Mouse (Mus musculus) liver, embryonic 14.5 days (tissue): Measurements from ENCODE around the gene Ficd. TPM values are rescaled to one million over a fixed set of nuclear protein-coding genes. Genes with fewer than 3 reads are reported as not detected.

ENCODE experiments used
- ATAC-seq: fragments of 200-750 bp; cut with Nextera tagmentation; 2 replicates; pipeline ENCODE4 v1.8.0; 2017; ENCODE audit warnings: moderate number of reproducible peaks, mild to moderate bottlenecking, moderate library complexity; ENCODE audit not compliant: insufficient read depth
- DNase-seq, 3 experiments: peaks; one replicate each; pipeline ENCODE4 v3.0.0-alpha.2; 2012 to 2013; ENCODE audit warnings: low read depth in 3 of 3, low spot score in 3 of 3
- H3K27ac ChIP-seq: fragments of 300-500 bp; sonication (generic); 2 replicates; pipeline ENCODE4 v1.5.1; 2014; ENCODE audit warnings: moderate library complexity, mild to moderate bottlenecking, control low read depth, inconsistent platforms
- H3K27me3 ChIP-seq: fragments of 300-500 bp; sonication (generic); 2 replicates; pipeline ENCODE4 v1.6.1; 2014; ENCODE audit warnings: mild to moderate bottlenecking, low read length, moderate library complexity; ENCODE audit not compliant: control insufficient read depth, insufficient read depth
- H3K36me3 ChIP-seq: fragments of 300-500 bp; sonication (generic); replicated peaks from 2 replicates; pipeline ENCODE4 v1.6.1; 2014; ENCODE audit warnings: low read depth; ENCODE audit not compliant: control insufficient read depth, insufficient read depth
- H3K4me1 ChIP-seq, 2 experiments: fragments of 200-500 bp in 1 of 2; fragments of 300-500 bp in 1 of 2; sonication (generic) in 1 of 2; replicated peaks; 2 replicates each; pipeline ENCODE4 v1.6.1; 2012 to 2014; ENCODE audit warnings: antibody characterized with exemption in 1 of 2, inconsistent platforms in 1 of 2, low read length in 1 of 2; ENCODE audit not compliant: control insufficient read depth in 2 of 2, insufficient read depth in 2 of 2
- H3K4me2 ChIP-seq: fragments of 300-500 bp; sonication (generic); 2 replicates; pipeline ENCODE4 v1.6.1; 2014; ENCODE audit warnings: low read depth, mild to moderate bottlenecking, control low read depth, moderate library complexity
- H3K4me3 ChIP-seq, 2 experiments: fragments of 200-500 bp in 1 of 2; fragments of 300-500 bp in 1 of 2; sonication (generic) in 1 of 2; 2 replicates each; pipeline ENCODE4 v1.5.1; 2012 to 2014; ENCODE audit warnings: low read depth in 2 of 2, low read length in 2 of 2, mild to moderate bottlenecking in 2 of 2, control low read depth in 1 of 2, inconsistent platforms in 1 of 2, moderate library complexity in 1 of 2; ENCODE audit not compliant: insufficient read depth in 1 of 2
- H3K9ac ChIP-seq: fragments of 300-500 bp; sonication (generic); replicated peaks from 2 replicates; pipeline ENCODE4 v1.6.1; 2014; ENCODE audit warnings: mild to moderate bottlenecking, control low read depth, moderate library complexity
- H3K9me3 ChIP-seq: fragments of 300-500 bp; sonication (generic); 2 replicates; pipeline ENCODE4 v1.6.1; 2016; ENCODE audit warnings: low read length, mixed read lengths; ENCODE audit not compliant: control insufficient read depth
- CTCF ChIP-seq: IDR thresholded peaks from 2 replicates; pipeline ENCODE4 v1.5.1; 2016; ENCODE audit warnings: antibody characterized with exemption, low read depth, control low read depth
- EP300 ChIP-seq: IDR thresholded peaks from 2 replicates; pipeline ENCODE4 v1.6.1; 2016; ENCODE audit warnings: antibody characterized with exemption, low read depth
- WGBS: fragments of 180-500 bp; shearing (Covaris S2); extraction: QIAGEN DNeasy Blood & Tissue Kit; methylation state at CpG from one replicate; pipeline ENCODE4 v1.1.7; 2014; ENCODE audit not compliant: insufficient replicate concordance; 5-methylcytosine and 5-hydroxymethylcytosine counted together
- polyA plus RNA-seq, 2 experiments: library from polyadenylated mRNA; depleted of rRNA in 1 of 2; stranded (reverse) in 1 of 2; unstranded in 1 of 2; fragments of >200 nt; fragmentation: Nextera tagmentation in 1 of 2; extraction: Ambion mirVana in 1 of 2; gene quantifications; 2 replicates each; pipeline versions ENCODE4 v1.2.1 to v1.2.3; 2012 to 2014

Gene Ficd
- polyA plus RNA-seq, 2 experiments: 1.1 to 1.3 TPM

DNA sequence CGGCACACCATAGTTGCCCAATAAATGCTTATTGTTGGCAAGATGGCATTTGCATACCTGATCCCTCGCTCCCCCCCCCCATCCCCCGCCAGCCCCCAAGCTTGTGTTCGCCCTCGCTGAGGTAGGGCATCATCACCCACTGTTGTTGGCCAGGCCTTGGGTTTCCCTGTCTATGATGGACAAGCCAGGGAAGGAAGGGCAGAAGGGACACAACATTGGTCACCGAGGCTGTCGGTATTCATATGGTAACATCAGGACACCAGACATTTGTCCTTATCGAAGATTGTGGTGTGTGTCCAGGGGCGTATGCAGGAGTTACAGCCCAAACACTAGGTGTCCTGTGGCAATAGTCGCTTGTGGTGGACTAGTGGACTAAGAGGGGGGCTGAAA is 505 bp downstream of the Ficd start:
- peak in 2 of 3 experiments; percentile 17 to 20 for DNase-seq
- Histone ChIP-seq H3K27me3 (no peaks in the 10 kb centered on the region), H3K4me1 (peaks cover 7 to 13% of the 10 kb centered on the region in 2 experiments), H3K9ac (peak overlapping the region; percentile 69), H3K4me2 (peak overlapping the region; percentile 79), H3K36me3 (peaks cover 11% of the 10 kb centered on the region), H3K4me3 (peak overlapping the region; percentile 77 to 89), H3K27ac (peak overlapping the region; percentile 79), H3K9me3 (no peaks in the 10 kb centered on the region)
- ATAC-seq: peak; percentile 3; the same call in 1 of the 2 replicates
- TF ChIP-seq CTCF (no peak), EP300 (no peak)
- WGBS: 2% methylated on average over 10 of the region's 10 CpGs

DNA sequence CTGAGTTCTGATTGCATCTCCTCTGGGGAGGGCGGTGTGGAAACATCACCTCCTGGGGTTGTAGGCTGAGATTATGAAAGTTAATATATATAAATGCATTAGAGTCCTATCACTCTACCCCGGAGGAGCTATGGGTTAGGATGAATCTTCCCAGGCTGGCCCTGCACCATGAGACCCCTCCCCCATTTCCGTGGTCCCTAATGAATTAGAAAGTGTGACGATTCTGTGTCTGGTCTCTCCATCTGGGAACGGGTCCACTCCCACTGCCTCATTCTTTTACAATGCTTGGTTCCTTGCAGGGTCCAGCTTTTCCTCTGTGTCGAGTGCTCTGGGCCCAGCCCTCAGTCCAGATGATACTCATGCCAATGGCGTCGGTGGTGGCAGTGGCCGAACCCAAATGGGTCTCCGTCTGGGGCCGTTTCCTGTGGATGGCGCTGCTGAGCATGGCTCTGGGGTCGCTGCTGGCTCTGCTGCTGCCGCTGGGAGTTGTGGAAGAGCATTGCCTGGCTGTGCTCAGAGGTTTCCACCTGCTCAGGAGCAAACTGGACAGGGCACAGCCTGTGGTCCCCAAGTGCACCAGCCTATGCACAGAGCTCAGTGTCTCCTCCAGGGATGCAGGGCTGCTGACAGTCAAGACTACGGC is 1.0 kb downstream of the Ficd start:
- Histone ChIP-seq H3K4me2 (peak overlapping the region; percentile 79), H3K27me3 (no peaks in the 10 kb centered on the region), H3K27ac (peak overlapping the region; percentile 79; the same call in 1 of the 2 replicates), H3K9ac (peak overlapping the region; percentile 69), H3K9me3 (no peaks in the 10 kb centered on the region), H3K4me3 (peak overlapping the region; percentile 77 to 89), H3K36me3 (peaks cover 17% of the 10 kb centered on the region), H3K4me1 (peaks cover 7 to 13% of the 10 kb centered on the region in 2 experiments)
- WGBS: 41% methylated on average over 15 of the region's 15 CpGs
- no peak for ATAC-seq
- DNase-seq: no peak
- TF ChIP-seq EP300 (no peak), CTCF (peak; percentile 38; the same call in 1 of the 2 replicates)

DNA sequence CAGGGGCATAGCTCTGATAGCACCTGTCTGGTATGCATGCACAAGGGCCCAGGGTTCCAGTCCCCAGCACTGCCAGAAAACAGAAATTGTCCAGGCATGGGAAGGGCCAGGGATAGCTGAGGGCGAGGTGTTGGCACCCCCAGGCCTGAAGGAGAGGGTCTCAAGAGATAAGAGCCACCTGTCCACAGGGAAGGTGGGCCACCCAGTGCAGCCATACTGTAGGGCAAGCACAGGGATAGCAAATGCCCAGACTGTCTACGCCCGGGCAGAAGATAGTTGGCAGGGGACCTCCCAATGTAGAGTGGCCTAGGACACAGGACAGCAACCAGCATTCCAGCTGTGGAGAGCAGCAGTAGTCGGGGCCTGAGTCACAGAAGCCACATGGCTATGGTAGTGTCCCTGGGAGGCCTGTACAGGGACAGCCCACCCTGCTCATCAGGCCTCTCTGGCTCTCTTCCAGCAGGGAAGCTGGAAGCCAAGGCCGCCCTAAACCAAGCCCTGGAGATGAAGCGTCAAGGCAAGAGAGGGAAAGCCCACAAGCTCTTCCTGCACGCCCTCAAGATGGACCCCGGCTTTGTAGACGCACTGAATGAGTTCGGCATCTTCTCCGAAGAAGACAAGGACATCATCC is 2.1 kb downstream of the Ficd start:
- DNase-seq: no peak
- no peak for TF ChIP-seq CTCF
- WGBS: 89% methylated on average over 11 of the region's 11 CpGs
- H3K4me2 ChIP-seq: no peak overlapping the region
- no peaks in the 10 kb centered on the region for H3K9me3 ChIP-seq
- H3K9ac ChIP-seq: no peak overlapping the region
- H3K4me3 ChIP-seq: no peak overlapping the region
- ATAC-seq: no peak
- no peaks in the 10 kb centered on the region for H3K27me3 ChIP-seq
- peaks cover 7 to 13% of the 10 kb centered on the region in 2 experiments for H3K4me1 ChIP-seq
- peaks cover 27% of the 10 kb centered on the region for H3K36me3 ChIP-seq
- H3K27ac ChIP-seq: no peak overlapping the region

DNA sequence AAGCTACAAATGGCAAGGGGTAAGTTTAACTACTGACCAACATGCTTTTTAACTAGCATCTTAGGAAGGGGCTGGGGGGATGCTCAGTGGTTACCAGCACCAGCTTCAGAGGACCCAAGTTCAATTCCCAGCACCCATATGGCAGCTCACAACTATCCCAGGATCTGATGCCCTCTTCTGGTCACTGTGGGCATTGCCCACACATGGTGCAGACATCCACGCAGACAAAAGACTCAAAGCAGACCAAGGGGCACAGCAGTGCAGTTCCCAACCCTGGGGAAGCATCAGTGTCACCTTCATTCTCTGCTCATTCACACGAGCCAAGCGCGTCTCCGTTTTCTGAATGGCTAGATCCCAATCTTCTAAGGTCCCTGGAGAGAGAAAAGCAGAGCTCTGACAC is 12.0 kb downstream of the Ficd start:
- peaks cover 86% of the 10 kb centered on the region for H3K36me3 ChIP-seq

GRCm38 (mm10) chr5:113748556-113749331 is 13.1 kb downstream of the Ficd start:
- 88% methylated on average over 13 of the region's 13 CpGs for WGBS

More for the DNA sequence above, 12.0 kb downstream of the Ficd start:
- 83% methylated on average over 5 of the region's 5 CpGs for WGBS
- Histone ChIP-seq H3K9me3 (no peaks in the 10 kb centered on the region), H3K27me3 (no peaks in the 10 kb centered on the region), H3K4me1 (no peaks in the 10 kb centered on the region), H3K4me3 (no peak overlapping the region), H3K4me2 (no peak overlapping the region), H3K9ac (no peak overlapping the region), H3K27ac (no peak overlapping the region)
- ATAC-seq (no peak), DNase-seq (no peak)
- TF ChIP-seq EP300 (no peak), CTCF (peak; percentile 53)

More at GRCm38 (mm10) chr5:113748556-113749331, 13.1 kb downstream of the Ficd start:
- H3K4me1 ChIP-seq: no peaks in the 10 kb centered on the region
- H3K9ac ChIP-seq: no peak overlapping the region
- H3K4me2 ChIP-seq: no peak overlapping the region
- H3K36me3 ChIP-seq: peaks cover 86% of the 10 kb centered on the region
- no peak for TF ChIP-seq CTCF
- TF ChIP-seq EP300: no peak
- H3K27ac ChIP-seq: no peak overlapping the region
- no peaks in the 10 kb centered on the region for H3K27me3 ChIP-seq
- no peaks in the 10 kb centered on the region for H3K9me3 ChIP-seq
- no peak overlapping the region for H3K4me3 ChIP-seq
- ATAC-seq (no peak), DNase-seq (no peak)
